Mouse (Mus musculus) ES-Bruce4 (cell line): Measurements from ENCODE around the gene Nfrkb. TPM values are rescaled to one million over a fixed set of nuclear protein-coding genes. Genes with fewer than 3 reads are reported as not detected.

ENCODE experiments used
- H3K27ac ChIP-seq: 2 replicates; pipeline ENCODE4 v1.5.1; 2012; ENCODE audit warnings: low read length, inconsistent platforms; ENCODE audit not compliant: insufficient read depth
- H3K27me3 ChIP-seq: 2 replicates; pipeline ENCODE4 v1.6.1; 2012; ENCODE audit warnings: mild to moderate bottlenecking, low read length, inconsistent platforms; ENCODE audit not compliant: control insufficient read depth, poor library complexity, insufficient read depth, severe bottlenecking
- H3K36me3 ChIP-seq: 2 replicates; pipeline ENCODE4 v1.6.1; 2012; ENCODE audit warnings: inconsistent platforms, mild to moderate bottlenecking, low read length, moderate library complexity; ENCODE audit not compliant: control insufficient read depth, poor library complexity, insufficient read depth, severe bottlenecking
- H3K4me1 ChIP-seq: one replicate; pipeline ENCODE4 v1.8.1; 2011; ENCODE audit warnings: low read length; ENCODE audit not compliant: control insufficient read depth, insufficient read depth
- H3K4me3 ChIP-seq: 2 replicates; pipeline ENCODE4 v1.5.1; 2011; ENCODE audit warnings: low read depth, mild to moderate bottlenecking, low read length
- H3K9ac ChIP-seq: 2 replicates; pipeline ENCODE4 v1.6.1; 2012; ENCODE audit warnings: low read depth, mild to moderate bottlenecking, inconsistent platforms; ENCODE audit not compliant: poor library complexity, severe bottlenecking
- H3K9me3 ChIP-seq: replicated peaks from 2 replicates; pipeline ENCODE4 v1.6.1; 2012; ENCODE audit warnings: mild to moderate bottlenecking, low read length, inconsistent platforms; ENCODE audit not compliant: control insufficient read depth, poor library complexity, insufficient read depth, severe bottlenecking
- CTCF ChIP-seq: IDR thresholded peaks from one replicate; pipeline ENCODE4 v1.8.1; 2011; ENCODE audit warnings: low read depth, low read length
- EP300 ChIP-seq: IDR thresholded peaks from 2 replicates; pipeline ENCODE4 v1.6.1; 2011; ENCODE audit warnings: low read depth, low read length; ENCODE audit not compliant: insufficient read depth
- POLR2A ChIP-seq: IDR thresholded peaks from one replicate; pipeline ENCODE4 v1.8.1; 2011; ENCODE audit warnings: low read length; ENCODE audit not compliant: insufficient read depth
- polyA plus RNA-seq: library from polyadenylated mRNA; stranded (reverse); fragments of >200 nt; gene quantifications from 2 replicates; pipeline ENCODE4 v1.2.4, GENCODE M21; 2011; ENCODE audit warnings: low read depth; ENCODE audit not compliant: missing spikeins, insufficient read depth, insufficient read length

Gene Nfrkb
- polyA plus RNA-seq, 1 experiment: 26.3 TPM

DNA sequence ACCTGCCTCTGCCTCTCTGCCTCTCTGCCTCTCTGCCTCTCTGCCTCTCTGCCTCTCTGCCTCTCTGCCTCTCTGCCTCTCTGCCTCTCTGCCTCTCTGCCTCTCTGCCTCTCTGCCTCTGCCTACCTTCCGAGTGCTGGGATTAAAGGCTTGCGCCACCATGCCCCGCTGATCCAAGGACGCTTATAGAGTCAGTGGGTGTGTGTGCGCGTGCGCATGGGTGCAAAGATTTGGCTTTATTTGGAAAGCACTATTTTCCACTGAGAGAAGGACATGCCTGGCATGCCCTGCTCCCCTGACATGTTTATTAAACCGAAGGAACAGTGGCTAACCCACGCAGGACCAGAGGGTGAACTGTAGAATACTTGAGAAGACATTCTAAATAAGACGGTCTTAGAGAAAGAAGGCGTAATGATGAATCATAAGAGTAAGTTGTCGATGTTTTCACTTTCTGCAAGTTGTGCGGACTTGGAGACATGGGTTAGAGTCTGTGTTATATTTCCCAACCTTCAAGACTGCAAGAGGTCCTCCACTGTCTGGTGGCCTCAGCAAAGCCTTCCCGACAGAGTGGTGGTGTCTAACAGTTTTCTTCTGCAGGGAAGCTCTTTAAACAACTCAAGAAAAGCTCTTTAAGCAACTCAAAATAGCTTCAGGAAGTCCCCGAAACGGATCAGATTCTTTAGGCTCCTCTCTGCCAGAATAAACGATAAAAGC lies 1.0 kb upstream of the Nfrkb start:
- no peak for TF ChIP-seq CTCF
- no peak for TF ChIP-seq EP300
- TF ChIP-seq POLR2A: no peak
- Histone ChIP-seq H3K36me3 (peaks cover 2% of the 10 kb centered on the region; the same call in 1 of the 2 replicates), H3K9me3 (no peaks in the 10 kb centered on the region), H3K4me3 (peak overlapping the region; percentile 88), H3K27me3 (no peaks in the 10 kb centered on the region), H3K4me1 (peaks cover 2% of the 10 kb centered on the region), H3K9ac (peak overlapping the region; percentile 87; the same call in 1 of the 2 replicates), H3K27ac (peak overlapping the region; percentile 12; the same call in 1 of the 2 replicates)

DNA sequence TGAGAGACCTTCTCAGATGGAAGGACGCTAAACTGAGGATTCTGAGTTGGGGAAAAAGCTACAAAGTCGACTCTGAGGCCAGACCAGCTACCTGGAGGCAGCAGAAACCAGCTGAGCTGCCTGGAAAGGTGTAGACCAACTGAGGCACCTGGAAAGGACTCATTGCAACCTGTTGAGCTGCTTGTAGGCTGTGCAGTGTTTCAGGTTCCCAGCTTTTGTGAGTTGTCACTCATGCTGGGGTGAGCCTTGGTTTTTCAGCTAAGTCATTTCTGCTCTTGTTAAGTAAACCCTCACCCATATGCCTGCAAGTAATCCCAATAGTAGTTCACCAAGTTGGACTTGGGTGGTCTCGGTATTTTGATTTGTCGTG lies 507 bp upstream of the Nfrkb start:
- no peaks in the 10 kb centered on the region for H3K9me3 ChIP-seq
- H3K27me3 ChIP-seq: no peaks in the 10 kb centered on the region
- H3K36me3 ChIP-seq: peaks cover 2% of the 10 kb centered on the region; the same call in 1 of the 2 replicates
- peaks cover 2% of the 10 kb centered on the region for H3K4me1 ChIP-seq
- H3K4me3 ChIP-seq: peak overlapping the region; percentile 88
- no peak for TF ChIP-seq EP300
- TF ChIP-seq POLR2A: no peak
- no peak for TF ChIP-seq CTCF
- peak overlapping the region; percentile 87; the same call in 1 of the 2 replicates for H3K9ac ChIP-seq
- peak overlapping the region; percentile 12; the same call in 1 of the 2 replicates for H3K27ac ChIP-seq

DNA sequence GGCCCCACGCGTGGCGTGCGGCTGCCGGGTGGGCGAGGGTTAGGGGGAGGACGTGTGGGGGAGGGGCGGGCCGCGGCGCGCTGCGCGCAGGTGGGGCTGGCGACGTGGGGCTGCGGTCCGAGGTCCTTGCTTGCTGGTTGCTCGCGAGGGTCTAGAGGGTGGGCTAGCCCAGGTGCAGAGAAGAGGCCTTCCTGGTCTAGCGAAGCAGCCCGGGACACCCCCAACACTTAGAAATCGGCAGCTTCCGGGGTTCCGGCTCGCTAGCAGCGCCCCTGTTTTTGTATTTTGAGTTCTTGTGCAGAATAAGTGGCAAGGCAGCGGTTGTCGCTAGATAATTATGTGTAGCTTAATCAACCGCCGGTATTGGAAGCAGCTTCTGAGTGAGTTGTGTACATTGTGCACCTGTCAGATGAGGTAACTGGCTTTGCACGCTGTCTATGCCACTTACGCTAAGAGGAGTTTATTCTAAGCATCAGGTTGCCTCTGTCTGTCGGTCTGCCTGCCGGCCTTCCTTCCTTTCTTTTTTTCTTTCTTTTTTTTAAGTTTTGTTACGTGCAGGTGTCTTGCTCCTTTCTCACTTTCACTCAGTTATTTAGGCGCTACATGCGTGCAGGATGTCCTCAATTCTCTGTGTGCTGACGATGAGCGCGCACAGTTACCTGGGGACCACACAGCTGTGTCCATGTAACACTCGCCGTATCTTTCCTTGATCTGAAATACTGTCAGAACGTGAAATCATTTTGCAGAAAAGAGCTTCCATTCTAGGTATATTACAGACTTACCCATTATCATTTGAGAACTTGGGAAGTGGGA lies 582 bp downstream of the Nfrkb start:
- H3K27ac ChIP-seq: no peak overlapping the region
- H3K4me1 ChIP-seq: peaks cover 2% of the 10 kb centered on the region
- no peaks in the 10 kb centered on the region for H3K9me3 ChIP-seq
- H3K4me3 ChIP-seq: peak overlapping the region; percentile 73
- TF ChIP-seq POLR2A: no peak
- TF ChIP-seq EP300: no peak
- no peak for TF ChIP-seq CTCF
- H3K36me3 ChIP-seq: peaks cover 7% of the 10 kb centered on the region; the same call in 1 of the 2 replicates
- peak overlapping the region; percentile 87 for H3K9ac ChIP-seq
- no peaks in the 10 kb centered on the region for H3K27me3 ChIP-seq

DNA sequence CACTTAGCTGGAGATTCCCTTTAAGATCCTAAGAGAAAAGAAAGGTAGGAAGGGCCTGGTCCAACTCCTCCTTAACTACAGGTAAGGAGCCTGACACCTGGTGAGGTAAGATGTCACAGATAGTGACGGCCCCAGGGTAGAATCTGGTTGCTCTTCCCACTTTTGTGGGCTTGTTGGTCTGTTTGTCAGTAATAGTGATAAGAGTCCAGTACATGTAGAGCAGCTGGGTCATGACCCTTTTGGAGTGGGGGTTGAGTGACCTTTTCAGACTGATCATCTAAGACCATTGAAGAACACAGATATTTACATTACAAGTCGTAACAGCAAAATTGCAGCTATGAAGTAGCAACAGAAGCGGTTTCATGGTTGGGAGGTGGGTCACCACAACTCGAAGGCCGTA lies 1.2 kb downstream of the Nfrkb start:
- Histone ChIP-seq H3K4me3 (no peak overlapping the region), H3K4me1 (peaks cover 2% of the 10 kb centered on the region), H3K27me3 (no peaks in the 10 kb centered on the region), H3K27ac (no peak overlapping the region), H3K36me3 (peaks cover 12% of the 10 kb centered on the region), H3K9ac (no peak overlapping the region), H3K9me3 (no peaks in the 10 kb centered on the region)
- TF ChIP-seq POLR2A: no peak
- no peak for TF ChIP-seq CTCF

DNA sequence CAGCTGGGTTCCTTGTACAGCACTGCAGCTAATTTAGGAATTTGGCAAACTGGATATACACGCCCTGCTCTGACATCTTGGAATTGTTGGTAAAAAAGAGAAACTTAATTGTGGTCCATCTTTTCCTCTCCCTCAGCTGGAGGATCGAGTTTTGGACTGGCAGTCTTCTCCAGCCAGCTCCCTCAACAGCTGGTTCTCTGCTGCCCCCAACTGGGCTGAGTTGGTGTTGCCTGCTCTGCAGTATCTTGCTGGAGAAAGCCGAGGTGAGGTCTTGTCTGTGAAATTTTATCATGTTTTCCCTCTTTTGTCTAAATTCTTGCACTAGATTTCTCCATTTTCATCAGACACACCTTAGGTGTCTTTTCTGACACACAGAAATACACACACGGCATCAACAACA lies 14.4 kb downstream of the Nfrkb start:
- no peak overlapping the region for H3K9ac ChIP-seq
- no peaks in the 10 kb centered on the region for H3K27me3 ChIP-seq
- no peaks in the 10 kb centered on the region for H3K9me3 ChIP-seq
- TF ChIP-seq CTCF (peak; percentile 86), EP300 (no peak)
- no peaks in the 10 kb centered on the region for H3K4me1 ChIP-seq
- H3K4me3 ChIP-seq: no peak overlapping the region
- H3K27ac ChIP-seq: no peak overlapping the region
- H3K36me3 ChIP-seq: peaks cover 64% of the 10 kb centered on the region

DNA sequence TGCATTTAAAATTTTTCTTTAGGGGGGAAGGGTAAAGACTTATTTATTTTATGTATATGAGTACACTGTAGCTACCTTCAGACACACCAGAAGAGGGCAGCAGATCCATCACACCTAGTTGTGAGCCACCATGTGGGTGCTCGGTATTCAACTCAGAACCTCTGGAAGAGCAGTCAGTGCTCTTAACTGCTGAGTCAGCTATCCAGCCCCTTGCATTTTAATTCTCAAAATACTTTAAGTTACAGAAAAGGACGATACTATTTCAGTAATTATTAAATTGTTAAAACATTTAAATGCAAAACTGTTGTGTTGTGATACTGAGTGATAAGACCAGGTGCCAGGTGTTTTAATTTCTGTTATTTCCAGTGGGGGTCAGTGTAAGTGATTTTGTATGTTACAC lies 18.3 kb downstream of the Nfrkb start:
- H3K4me1 ChIP-seq: no peaks in the 10 kb centered on the region
- TF ChIP-seq EP300: no peak
- peak; percentile 3 for TF ChIP-seq CTCF
- no peak for TF ChIP-seq POLR2A
- H3K9me3 ChIP-seq: no peaks in the 10 kb centered on the region

More for the DNA sequence above, 18.3 kb downstream of the Nfrkb start:
- Histone ChIP-seq H3K36me3 (peaks cover 56% of the 10 kb centered on the region), H3K27ac (no peak overlapping the region), H3K9ac (no peak overlapping the region), H3K27me3 (no peaks in the 10 kb centered on the region), H3K4me3 (no peak overlapping the region)
